Mouse (Mus musculus) cerebellum, postnatal 25 days (tissue): ENCODE results near the gene Unc5b.

Experiments used
- DNase-seq, 2 experiments: peaks; one replicate each; pipeline ENCODE4 v3.0.0; 2021; ENCODE audit warnings: mixed read lengths in 2 of 2

The Unc5b gene

GRCm38 (mm10) chr10:60800295-60801167, 30.9 kb downstream of the Unc5b start:
- DNase-seq: no peak

GRCm38 (mm10) chr10:60797682-60798422, 33.5 kb downstream of the Unc5b start:
- DNase-seq: peak in 1 of 2 experiments; percentile 54

GRCm38 (mm10) chr10:60796474-60796873, 34.9 kb downstream of the Unc5b start:
- DNase-seq: no peak

GRCm38 (mm10) chr10:60796028-60796427, 35.4 kb downstream of the Unc5b start:
- DNase-seq: no peak

GRCm38 (mm10) chr10:60794792-60795191, 36.6 kb downstream of the Unc5b start:
- DNase-seq: no peak

GRCm38 (mm10) chr10:60794374-60794773, 37.0 kb downstream of the Unc5b start:
- no peak for DNase-seq

GRCm38 (mm10) chr10:60792841-60793240, 38.5 kb downstream of the Unc5b start:
- no peak for DNase-seq

GRCm38 (mm10) chr10:60792365-60792764, 39.0 kb downstream of the Unc5b start:
- DNase-seq: no peak

- DNase-seq: peak; percentile 26 to 44
Measured at GRCm38 (mm10) chr10:60790912-60791311, 40.5 kb downstream of the Unc5b start.

GRCm38 (mm10) chr10:60787303-60788074, 43.9 kb downstream of the Unc5b start:
- DNase-seq: peak; percentile 56 to 65

- DNase-seq: peak in 1 of 2 experiments; percentile 68
Measured at GRCm38 (mm10) chr10:60783608-60784007, 47.8 kb downstream of the Unc5b start.

- peak; percentile 88 to 92 for DNase-seq
Measured at GRCm38 (mm10) chr10:60779628-60780027, 51.8 kb downstream of the Unc5b start.

GRCm38 (mm10) chr10:60778542-60778941, 52.8 kb downstream of the Unc5b start:
- DNase-seq: peak; percentile 64 to 71

GRCm38 (mm10) chr10:60775473-60775872, 55.9 kb downstream of the Unc5b start:
- DNase-seq: peak in 1 of 2 experiments; percentile 58

- DNase-seq: no peak
Measured at GRCm38 (mm10) chr10:60774616-60775015, 56.8 kb downstream of the Unc5b start.

- DNase-seq: no peak
Measured at GRCm38 (mm10) chr10:60770855-60771254, 60.5 kb downstream of the Unc5b start.

GRCm38 (mm10) chr10:60768614-60769013, 62.8 kb downstream of the Unc5b start:
- DNase-seq: no peak

- no peak for DNase-seq
Measured at GRCm38 (mm10) chr10:60767400-60767799, 64.0 kb downstream of the Unc5b start.

- no peak for DNase-seq
Measured at GRCm38 (mm10) chr10:60762126-60762525, 69.3 kb downstream of the Unc5b start.

GRCm38 (mm10) chr10:60760377-60760776, 71.0 kb downstream of the Unc5b start:
- DNase-seq: peak; percentile 93 to 97

- peak; percentile 75 to 84 for DNase-seq
Measured at GRCm38 (mm10) chr10:60756992-60757391, 74.4 kb downstream of the Unc5b start.

GRCm38 (mm10) chr10:60756146-60756545, 75.2 kb downstream of the Unc5b start:
- no peak for DNase-seq

GRCm38 (mm10) chr10:60753941-60754340, 77.4 kb downstream of the Unc5b start:
- DNase-seq: no peak
